Mouse (Mus musculus) heart, adult 2 months (tissue): ENCODE data around the gene Rorb. TPM values are rescaled to one million over a fixed set of nuclear protein-coding genes. Genes with fewer than 3 reads are reported as not detected.

ENCODE experiments used
- DNase-seq, 2 experiments: peaks; one replicate each; pipeline ENCODE4 v3.0.0; 2021
- H3K27ac ChIP-seq: fragments of 200-600 bp; 2 replicates; pipeline ENCODE4 v1.8.1; 2022
- H3K27me3 ChIP-seq: fragments of 200-500 bp; 2 replicates; pipeline ENCODE4 v1.6.1; 2012; ENCODE audit warnings: mild to moderate bottlenecking, low read length, inconsistent platforms, mixed read lengths; ENCODE audit not compliant: control insufficient read depth, insufficient read depth
- H3K36me3 ChIP-seq: fragments of 200-500 bp; 2 replicates; pipeline ENCODE4 v1.6.1; 2012; ENCODE audit warnings: low read length, inconsistent platforms; ENCODE audit not compliant: control insufficient read depth, insufficient read depth
- H3K4me1 ChIP-seq: fragments of 200-500 bp; 2 replicates; pipeline ENCODE4 v1.6.1; 2011; ENCODE audit warnings: low read length; ENCODE audit not compliant: control insufficient read depth, insufficient read depth
- H3K4me3 ChIP-seq: fragments of 200-600 bp; 2 replicates; pipeline ENCODE4 v1.8.1; 2022
- H3K79me2 ChIP-seq: fragments of 200-500 bp; replicated peaks from 2 replicates; pipeline ENCODE4 v1.6.1; 2012; ENCODE audit warnings: mild to moderate bottlenecking, inconsistent platforms, low read length, moderate library complexity, mixed read lengths; ENCODE audit not compliant: control insufficient read depth, insufficient read depth
- H3K9ac ChIP-seq: fragments of 200-500 bp; 2 replicates; pipeline ENCODE4 v1.6.1; 2012; ENCODE audit warnings: low read depth, mild to moderate bottlenecking, control low read depth, inconsistent platforms, low read length, mixed read lengths
- CTCF ChIP-seq: fragments of 200-600 bp; IDR thresholded peaks from 2 replicates; pipeline ENCODE4 v1.8.1; 2022; ENCODE audit warnings: antibody characterized with exemption, mild to moderate bottlenecking, moderate library complexity
- EP300 ChIP-seq: fragments of 200-500 bp; IDR thresholded peaks from 2 replicates; pipeline ENCODE4 v1.6.1; 2011; ENCODE audit warnings: low read depth, low read length, control low read depth; ENCODE audit not compliant: insufficient read depth
- POLR2A ChIP-seq: fragments of 200-500 bp; IDR thresholded peaks from 2 replicates; pipeline ENCODE4 v1.6.1; 2011; ENCODE audit warnings: mild to moderate bottlenecking, low read depth, low read length, control low read depth; ENCODE audit not compliant: insufficient read depth
- WGBS: fragments of 180-500 bp; shearing (Covaris S2); methylation state at CpG from one replicate; pipeline ENCODE4 v1.1.7; 2018; 5-methylcytosine and 5-hydroxymethylcytosine counted together
- intact Hi-C: fragments of 180-260 bp; cut with DNase I; formaldehyde crosslinking; loops from one replicate; pipeline ENCODE4 v1.15.1; 2025
- polyA plus RNA-seq: library from polyadenylated mRNA; depleted of rRNA; stranded (reverse); fragments of >200 nt; gene quantifications from 2 replicates; pipeline ENCODE4 v1.2.3, GENCODE M21; 2012
- total RNA-seq, 2 experiments: library from RNA; stranded (reverse); gene quantifications; 2 replicates each; pipeline ENCODE4 v1.2.3; 2021

Rorb gene
- total and polyA plus RNA-seq, 3 experiments, result 0.14 to 0.37 (median 0.36) TPM

GRCm38 (mm10) chr19:18952806-18953205 is 158.2 kb downstream of the Rorb start:
- 79% methylated on average over 3 of the region's 3 CpGs for WGBS
- Histone ChIP-seq H3K27me3 (no peaks in the 10 kb centered on the region), H3K4me3 (no peak overlapping the region), H3K79me2 (no peaks in the 10 kb centered on the region), H3K36me3 (no peaks in the 10 kb centered on the region), H3K27ac (no peak overlapping the region), H3K9ac (no peak overlapping the region), H3K4me1 (no peaks in the 10 kb centered on the region)
- no peak for DNase-seq
- TF ChIP-seq POLR2A (no peak), EP300 (no peak), CTCF (no peak)
- intact Hi-C loops, result no loop called here

- H3K9ac ChIP-seq, result no peak overlapping the region
- intact Hi-C loops, result no loop called here
Measured at GRCm38 (mm10) chr19:18947193-18947592, 163.8 kb downstream of the Rorb start.

GRCm38 (mm10) chr19:18945265-18945664 is 165.7 kb downstream of the Rorb start:
- WGBS, result 83% methylated on average over 3 of the region's 3 CpGs
- H3K36me3 ChIP-seq, result no peaks in the 10 kb centered on the region

More at GRCm38 (mm10) chr19:18947193-18947592, 163.8 kb downstream of the Rorb start:
- Histone ChIP-seq H3K36me3 (no peaks in the 10 kb centered on the region), H3K27ac (no peak overlapping the region), H3K4me1 (no peaks in the 10 kb centered on the region), H3K79me2 (no peaks in the 10 kb centered on the region), H3K4me3 (no peak overlapping the region), H3K27me3 (no peaks in the 10 kb centered on the region)
- WGBS, result 50% methylated on average over 3 of the region's 3 CpGs
- TF ChIP-seq POLR2A (no peak), EP300 (no peak), CTCF (no peak)
- DNase-seq, result no peak

GRCm38 (mm10) chr19:18941391-18941790 is 169.6 kb downstream of the Rorb start:
- no peaks in the 10 kb centered on the region for H3K36me3 ChIP-seq
- H3K4me3 ChIP-seq, result no peak overlapping the region
- intact Hi-C loops, result no loop called here
- H3K27ac ChIP-seq, result no peak overlapping the region
- H3K79me2 ChIP-seq, result no peaks in the 10 kb centered on the region
- H3K4me1 ChIP-seq, result no peaks in the 10 kb centered on the region
- no peak for DNase-seq
- WGBS, result 64% methylated on average over 6 of the region's 6 CpGs
- no peak overlapping the region for H3K9ac ChIP-seq
- H3K27me3 ChIP-seq, result no peaks in the 10 kb centered on the region
- TF ChIP-seq CTCF (no peak), POLR2A (no peak), EP300 (no peak)

More at GRCm38 (mm10) chr19:18945265-18945664, 165.7 kb downstream of the Rorb start:
- Histone ChIP-seq H3K4me1 (no peaks in the 10 kb centered on the region), H3K4me3 (no peak overlapping the region), H3K27ac (no peak overlapping the region), H3K79me2 (no peaks in the 10 kb centered on the region), H3K9ac (no peak overlapping the region), H3K27me3 (no peaks in the 10 kb centered on the region)
- TF ChIP-seq CTCF (no peak), EP300 (no peak), POLR2A (no peak)
- DNase-seq, result no peak
- intact Hi-C loops, result no loop called here

GRCm38 (mm10) chr19:18911755-18912340 is 199.1 kb downstream of the Rorb start:
- no peaks in the 10 kb centered on the region for H3K4me1 ChIP-seq
- TF ChIP-seq POLR2A (no peak), EP300 (no peak), CTCF (no peak)
- H3K79me2 ChIP-seq, result no peaks in the 10 kb centered on the region
- no peaks in the 10 kb centered on the region for H3K27me3 ChIP-seq
- no peak overlapping the region for H3K4me3 ChIP-seq
- no peak for DNase-seq
- no peaks in the 10 kb centered on the region for H3K36me3 ChIP-seq
- intact Hi-C loops, result no loop called here
- no peak overlapping the region for H3K9ac ChIP-seq
- H3K27ac ChIP-seq, result no peak overlapping the region

GRCm38 (mm10) chr19:18909641-18910040 is 201.4 kb downstream of the Rorb start:
- WGBS, result 72% methylated on average over 3 of the region's 3 CpGs
- TF ChIP-seq CTCF (no peak), EP300 (no peak), POLR2A (no peak)

More at GRCm38 (mm10) chr19:18909641-18910040, 201.4 kb downstream of the Rorb start:
- no peak overlapping the region for H3K9ac ChIP-seq
- no peak overlapping the region for H3K27ac ChIP-seq
- H3K4me3 ChIP-seq, result no peak overlapping the region
- no peaks in the 10 kb centered on the region for H3K4me1 ChIP-seq
- no peaks in the 10 kb centered on the region for H3K79me2 ChIP-seq
- no peaks in the 10 kb centered on the region for H3K36me3 ChIP-seq
- DNase-seq, result no peak
- no peaks in the 10 kb centered on the region for H3K27me3 ChIP-seq
- intact Hi-C loops, result no loop called here
